Mouse (Mus musculus) adrenal gland, adult 8-10 months (tissue): ENCODE measurements around the gene Cyp2a22. TPM values are rescaled to one million over a fixed set of nuclear protein-coding genes. Genes with fewer than 3 reads are reported as not detected.
"Not testable (repeated sequence)": the region's sequence is repeated elsewhere in the genome, so short reads cannot be mapped to it uniquely, and the experiment has no call there.

ENCODE experiments used
- DNase-seq: peaks from one replicate; pipeline ENCODE4 v3.0.0; 2022
- total RNA-seq, 4 experiments: library from RNA; stranded (reverse); gene quantifications; 2 replicates each; pipeline ENCODE4 v1.2.4; 2022

The Cyp2a22 gene
- total RNA-seq: not detected

- no peak for DNase-seq
Measured at GRCm38 (mm10) chr7:26939262-26939661, at the start of gene Cyp2a22. Gene Cyp2a22 (minus strand): TSS chr7:26939384.

GRCm38 (mm10) chr7:26983151-26983550, 44.0 kb upstream of the Cyp2a22 start:
- not testable (repeated sequence) for DNase-seq

GRCm38 (mm10) chr7:26982551-26982950, 43.4 kb upstream of the Cyp2a22 start:
- DNase-seq: no peak

- not testable (repeated sequence) for DNase-seq
Measured at GRCm38 (mm10) chr7:26981937-26982336, 42.8 kb upstream of the Cyp2a22 start.

- not testable (repeated sequence) for DNase-seq
Measured at GRCm38 (mm10) chr7:26981464-26981863, 42.3 kb upstream of the Cyp2a22 start.

- not testable (repeated sequence) for DNase-seq
Measured at GRCm38 (mm10) chr7:26962371-26962770, 23.2 kb upstream of the Cyp2a22 start.

GRCm38 (mm10) chr7:26953306-26953705, 14.1 kb upstream of the Cyp2a22 start:
- not testable (repeated sequence) for DNase-seq

GRCm38 (mm10) chr7:26952671-26953070, 13.5 kb upstream of the Cyp2a22 start:
- not testable (repeated sequence) for DNase-seq

- not testable (repeated sequence) for DNase-seq
Measured at GRCm38 (mm10) chr7:26941320-26941925, 2.2 kb upstream of the Cyp2a22 start.

- DNase-seq: not testable (repeated sequence)
Measured at GRCm38 (mm10) chr7:26917114-26917513, 22.1 kb downstream of the Cyp2a22 start.

Other genes with a start within 250 kb of the Cyp2a22 start
- gene Cyp2b19, start 182.2 kb downstream of the Cyp2a22 start, total RNA-seq: not detected
- under 1 TPM in 1 of 4 experiments, not detected in 3; 0.31 TPM for gene Cyp2g1, start 130.5 kb downstream of the Cyp2a22 start, total RNA-seq
- gene Cyp2a5, start 104.1 kb downstream of the Cyp2a22 start, total RNA-seq: 1 to 10 TPM in 2 of 4 experiments, not detected in 2; 1.1 to 1.7 TPM
- gene Cyp2a12, start 89.7 kb upstream of the Cyp2a22 start, total RNA-seq: 1 to 10 TPM in 2 of 4 experiments, under 1 TPM in 2; 0.12 to 2.1 (median 1.1) TPM
- 100 to 1,000 TPM in 2 of 4 experiments, 1 to 10 TPM in 2; 4.1 to 631 (median 184) TPM for gene Cyp2f2, start 180.5 kb upstream of the Cyp2a22 start, total RNA-seq
- gene Cyp2t4, start 214.3 kb upstream of the Cyp2a22 start, total RNA-seq: not detected
- 100 to 1,000 TPM in 3 of 4 experiments, 10 to 100 TPM in 1; 98.6 to 118 (median 107) TPM for gene Egln2, start 227.4 kb upstream of the Cyp2a22 start, total RNA-seq
- gene Rab4b, start 239.5 kb upstream of the Cyp2a22 start, total RNA-seq: 10 to 100 TPM; 60.6 to 88.0 (median 81.4) TPM
- gene Gm21983, start 241.7 kb upstream of the Cyp2a22 start, total RNA-seq: not detected
- gene Mia, start 241.8 kb upstream of the Cyp2a22 start, total RNA-seq: under 1 TPM in 2 of 4 experiments, not detected in 2; 0.32 to 0.64 TPM